Mouse (Mus musculus): ENCODE measurements around the gene 4930435E12Rik. TPM values are rescaled to one million over a fixed set of nuclear protein-coding genes. Genes with fewer than 3 reads are reported as not detected.
"Not testable (repeated sequence)": the region's sequence is repeated elsewhere in the genome, so short reads cannot be mapped to it uniquely, and the experiment has no call there.

The 4930435E12Rik gene
- total and polyA plus RNA-seq, 3 experiments: not detected

GRCm38 (mm10) chr16:38812521-38812920 lies 16.0 kb downstream of the 4930435E12Rik start:
- no peak overlapping the region for H3K4me2 ChIP-seq (ENCODE audit: insufficient read depth, low read depth, poor library complexity, severe bottlenecking)
- no peak overlapping the region for H3K4me3 ChIP-seq (replicated peaks in 1 of 3; ENCODE audit: low read depth in 2 of 3, low read length in 2 of 3, poor library complexity in 1 of 3)
- in situ Hi-C loops (cut with MboI; ENCODE audit: low pct_ligation_motif_present, low pct_unique_long_range_greater_than_20kb, low sequenced_read_pairs) (no loop called here), dilution Hi-C loops (cut with MboI; ENCODE audit: extremely low pct_ligation_motif_present, extremely low pct_unique_long_range_greater_than_20kb, low sequenced_read_pairs) (no loop called here)
- H3K36me3 ChIP-seq (replicated peaks in 1 of 2; ENCODE audit: control insufficient read depth in 1 of 2, insufficient read depth in 1 of 2, low read length in 1 of 2): no peaks in the 10 kb centered on the region
- H3K4me1 ChIP-seq (ENCODE audit: control insufficient read depth in 1 of 2, insufficient read depth in 2 of 2): no peaks in the 10 kb centered on the region
- H3K9me3 ChIP-seq (replicated peaks; ENCODE audit: low read length): peaks cover 12% of the 10 kb centered on the region
- no peak overlapping the region for H3K9ac ChIP-seq (ENCODE audit: insufficient read depth, low read depth)
- no peaks in the 10 kb centered on the region for H3K79me2 ChIP-seq (replicated peaks; ENCODE audit: control insufficient read depth, extremely low read depth, insufficient read depth, poor library complexity, severe bottlenecking)
- no peak for TF ChIP-seq MAFK (IDR thresholded peaks at IDR 0.05; ENCODE audit: insufficient replicate concordance, low read length)
- peak; percentile 76 to 91 for TF ChIP-seq CTCF (conservative IDR thresholded peaks at IDR 0.05 in 1 of 2, IDR thresholded peaks at IDR 0.05 in 1 of 2; ENCODE audit: low read depth in 2 of 2, low read length in 2 of 2)
- TF ChIP-seq IRF4 (IDR thresholded peaks at IDR 0.05; ENCODE audit: low read depth, low read length): peak; percentile 27; the same call in 1 of the 2 replicates
- no peak for TF ChIP-seq JUN (IDR thresholded peaks at IDR 0.05; ENCODE audit: insufficient read depth, low read depth, low read length)
- peak; percentile 74 for TF ChIP-seq RAD21 (IDR thresholded peaks at IDR 0.05; ENCODE audit: low read depth, low read length)
- TF ChIP-seq SMC3 (IDR thresholded peaks at IDR 0.05; ENCODE audit: low read depth, low read length): peak; percentile 84
- peak; percentile 74 for DNase-seq (ENCODE audit: extremely low read depth)
- H3K27me3 ChIP-seq (replicated peaks): no peaks in the 10 kb centered on the region
- H3K27ac ChIP-seq (ENCODE audit: insufficient read depth, low read depth): no peak overlapping the region

- DNase-seq (ENCODE audit: extremely low read depth): no peak
- dilution Hi-C loops (cut with MboI; ENCODE audit: extremely low pct_ligation_motif_present, extremely low pct_unique_long_range_greater_than_20kb, low sequenced_read_pairs): no loop called here
- Histone ChIP-seq H3K4me3 (replicated peaks in 1 of 3; ENCODE audit: low read depth in 2 of 3, low read length in 2 of 3, poor library complexity in 1 of 3) (no peak overlapping the region), H3K27ac (ENCODE audit: insufficient read depth, low read depth) (no peak overlapping the region), H3K4me1 (ENCODE audit: control insufficient read depth in 1 of 2, insufficient read depth in 2 of 2) (no peaks in the 10 kb centered on the region), H3K9ac (ENCODE audit: insufficient read depth, low read depth) (no peak overlapping the region), H3K9me3 (replicated peaks; ENCODE audit: low read length) (peaks cover 12% of the 10 kb centered on the region), H3K79me2 (replicated peaks; ENCODE audit: control insufficient read depth, extremely low read depth, insufficient read depth, poor library complexity, severe bottlenecking) (no peaks in the 10 kb centered on the region), H3K4me2 (ENCODE audit: insufficient read depth, low read depth, poor library complexity, severe bottlenecking) (no peak overlapping the region), H3K36me3 (replicated peaks in 1 of 2; ENCODE audit: control insufficient read depth in 1 of 2, insufficient read depth in 1 of 2, low read length in 1 of 2) (no peaks in the 10 kb centered on the region), H3K27me3 (replicated peaks) (no peaks in the 10 kb centered on the region)
- in situ Hi-C loops (cut with MboI; ENCODE audit: low pct_ligation_motif_present, low pct_unique_long_range_greater_than_20kb, low sequenced_read_pairs): no loop called here
- TF ChIP-seq NELFE (IDR thresholded peaks at IDR 0.05; ENCODE audit: low read depth, low read length) (no peak), EP300 (IDR thresholded peaks at IDR 0.05; ENCODE audit: low read length) (no peak), ZC3H11A (IDR thresholded peaks at IDR 0.05; ENCODE audit: low read depth, low read length) (no peak)
Measured at GRCm38 (mm10) chr16:38810196-38810595, 18.4 kb downstream of the 4930435E12Rik start.

- dilution Hi-C loops (cut with MboI; ENCODE audit: extremely low pct_ligation_motif_present, extremely low pct_unique_long_range_greater_than_20kb, low sequenced_read_pairs); H3K79me2 ChIP-seq (replicated peaks; ENCODE audit: control insufficient read depth, extremely low read depth, insufficient read depth, poor library complexity, severe bottlenecking); H3K36me3 ChIP-seq (replicated peaks in 1 of 2; ENCODE audit: control insufficient read depth in 1 of 2, insufficient read depth in 1 of 2, low read length in 1 of 2); H3K4me2 ChIP-seq (ENCODE audit: insufficient read depth, low read depth, poor library complexity, severe bottlenecking); H3K27me3 ChIP-seq (replicated peaks); H3K4me1 ChIP-seq (ENCODE audit: control insufficient read depth in 1 of 2, insufficient read depth in 2 of 2); H3K4me3 ChIP-seq (replicated peaks in 1 of 3; ENCODE audit: low read depth in 2 of 3, low read length in 2 of 3, poor library complexity in 1 of 3); H3K27ac ChIP-seq (ENCODE audit: insufficient read depth, low read depth); H3K9ac ChIP-seq (ENCODE audit: insufficient read depth, low read depth); DNase-seq (ENCODE audit: extremely low read depth); in situ Hi-C loops (cut with MboI; ENCODE audit: low pct_ligation_motif_present, low pct_unique_long_range_greater_than_20kb, low sequenced_read_pairs): not testable (repeated sequence)
- H3K9me3 ChIP-seq (replicated peaks; ENCODE audit: low read length): peaks cover 12% of the 10 kb centered on the region
Measured at GRCm38 (mm10) chr16:38807796-38808195, 20.8 kb downstream of the 4930435E12Rik start.
